Mouse (Mus musculus): ENCODE measurements around the gene Ttf2.

DNA sequence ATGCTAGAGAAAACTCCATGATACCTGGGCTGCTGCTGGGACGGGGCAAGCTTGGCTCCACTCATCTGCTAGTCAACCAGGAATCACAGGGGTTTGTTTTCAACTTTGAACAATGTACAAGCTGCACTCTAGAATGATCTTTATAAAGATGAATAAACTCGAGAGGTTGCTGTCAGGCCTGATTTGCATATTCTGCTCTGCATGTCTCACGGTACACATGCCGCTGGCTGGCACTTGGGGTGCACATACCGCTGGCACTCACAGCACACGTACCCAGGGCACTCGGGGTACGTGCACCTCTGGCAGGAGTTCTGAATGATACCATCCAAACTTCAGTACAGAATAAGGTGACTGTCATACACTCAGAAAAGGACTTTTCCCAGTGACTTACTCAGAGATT, 43.1 kb upstream of the Ttf2 start:
- TF ChIP-seq CTCF (IDR thresholded peaks at IDR 0.05; ENCODE audit: extremely low read depth, insufficient read depth, insufficient read length, insufficient replicate concordance) (no peak), POLR2A (IDR thresholded peaks at IDR 0.05; ENCODE audit: low read depth, low read length) (no peak)
